Mouse (Mus musculus) urinary bladder, postnatal 14 days (tissue): ENCODE results near the gene Trub2.
"Not testable (repeated sequence)": the region's sequence is repeated elsewhere in the genome, so short reads cannot be mapped to it uniquely, and the experiment has no call there.

ENCODE experiments used
- DNase-seq: peaks from one replicate; pipeline ENCODE4 v3.0.0; 2021; ENCODE audit warnings: low spot score

The Trub2 gene

GRCm38 (mm10) chr2:29787937-29788681 lies at the start of gene Trub2:
Trub2 (minus strand) TSS chr2:29788502.
- DNase-seq = peak; percentile 82

GRCm38 (mm10) chr2:29835391-29835899 lies 47.1 kb upstream of the Trub2 start:
- DNase-seq = no peak

DNA sequence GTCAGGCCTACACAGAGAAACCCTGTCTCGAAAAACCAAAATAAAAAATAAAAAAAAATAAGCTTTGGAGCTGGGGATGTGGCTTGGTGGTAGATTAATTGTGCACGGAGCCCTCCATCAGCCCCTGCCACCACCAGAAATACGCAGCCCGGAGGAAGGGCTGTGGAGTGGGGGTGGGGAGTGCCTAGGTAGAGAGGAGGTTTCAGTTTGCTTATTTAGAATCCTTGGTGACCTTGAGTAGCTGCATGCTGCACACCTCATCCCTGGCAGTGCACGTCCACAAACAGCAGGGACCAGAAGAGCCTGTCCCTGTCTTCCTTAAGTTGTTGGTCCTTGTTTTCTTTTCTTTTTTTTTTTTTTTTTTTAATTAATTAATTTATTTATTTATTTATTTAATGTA lies 45.5 kb upstream of the Trub2 start:
- no peak for DNase-seq

DNA sequence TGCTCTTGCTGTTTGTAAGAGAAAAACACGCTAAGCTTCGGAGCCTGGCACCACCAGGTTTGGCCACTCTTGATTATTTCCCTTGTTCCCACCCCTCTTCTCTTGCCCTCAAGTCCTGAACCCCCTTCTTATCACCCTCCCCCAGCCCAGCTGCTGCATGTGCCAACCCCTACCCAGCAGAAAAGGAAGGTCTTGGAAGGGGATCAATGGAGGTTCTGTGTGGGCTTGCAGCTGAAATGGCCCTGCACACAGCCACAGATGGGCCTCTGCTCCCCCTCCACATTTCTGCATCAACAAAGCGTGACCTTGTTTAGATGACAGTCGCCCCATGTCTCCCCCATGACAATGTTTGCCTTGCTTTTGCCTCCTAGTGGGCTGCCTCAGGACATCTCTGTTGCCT lies 42.8 kb upstream of the Trub2 start:
- DNase-seq = no peak

GRCm38 (mm10) chr2:29827709-29828024 lies 39.4 kb upstream of the Trub2 start:
- no peak for DNase-seq

- DNase-seq = peak; percentile 96
These were observed 38.8 kb upstream of the Trub2 start for GRCm38 (mm10) chr2:29826926-29827708.

- no peak for DNase-seq
These were observed 38.1 kb upstream of the Trub2 start for GRCm38 (mm10) chr2:29826318-29826925.

DNA sequence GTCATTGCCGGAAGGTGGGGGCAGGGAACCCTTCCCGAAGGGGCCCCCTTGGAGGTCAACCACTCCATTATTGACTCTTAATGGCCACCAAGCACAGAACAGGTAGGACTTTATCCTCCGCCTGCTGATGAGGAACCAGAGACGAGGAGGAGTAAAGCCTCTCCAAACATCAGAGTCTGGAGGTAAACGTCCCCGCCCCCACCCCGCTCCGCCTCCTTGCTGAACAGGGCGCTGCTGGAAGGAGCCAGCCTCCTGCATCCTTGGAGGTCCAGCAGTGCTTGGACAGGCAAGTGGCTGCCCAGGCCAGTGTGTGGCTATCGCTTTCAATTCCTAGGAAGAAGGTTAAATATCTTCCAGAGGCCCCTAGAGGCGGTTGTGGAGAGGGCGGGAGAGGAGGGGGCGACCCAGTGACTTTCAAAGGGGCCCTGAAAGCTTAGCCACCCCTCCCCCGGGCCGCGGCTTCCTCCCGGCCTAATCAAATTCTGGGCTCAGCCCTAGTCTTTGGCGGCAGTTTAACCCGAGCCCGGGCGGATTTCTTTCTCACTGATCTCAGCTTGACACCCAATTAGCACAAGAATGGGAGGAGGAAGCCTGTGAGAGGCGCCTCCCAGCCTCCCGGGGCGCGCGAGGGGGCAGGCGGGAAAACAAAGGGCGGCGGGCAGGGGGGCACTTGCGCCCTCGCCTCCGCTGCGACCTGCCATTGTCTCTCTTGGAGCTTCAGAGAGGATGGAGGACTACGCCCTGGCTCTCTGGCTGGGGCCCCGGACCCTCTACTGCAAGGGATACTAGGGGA lies 31.9 kb upstream of the Trub2 start, which contains the start of gene Urm1:
TSS of gene Urm1 (plus strand) at position 51 of the 793 bp plus-strand sequence.
- DNase-seq = peak; percentile 65

GRCm38 (mm10) chr2:29819363-29819762 lies 31.1 kb upstream of the Trub2 start:
- no peak for DNase-seq

DNA sequence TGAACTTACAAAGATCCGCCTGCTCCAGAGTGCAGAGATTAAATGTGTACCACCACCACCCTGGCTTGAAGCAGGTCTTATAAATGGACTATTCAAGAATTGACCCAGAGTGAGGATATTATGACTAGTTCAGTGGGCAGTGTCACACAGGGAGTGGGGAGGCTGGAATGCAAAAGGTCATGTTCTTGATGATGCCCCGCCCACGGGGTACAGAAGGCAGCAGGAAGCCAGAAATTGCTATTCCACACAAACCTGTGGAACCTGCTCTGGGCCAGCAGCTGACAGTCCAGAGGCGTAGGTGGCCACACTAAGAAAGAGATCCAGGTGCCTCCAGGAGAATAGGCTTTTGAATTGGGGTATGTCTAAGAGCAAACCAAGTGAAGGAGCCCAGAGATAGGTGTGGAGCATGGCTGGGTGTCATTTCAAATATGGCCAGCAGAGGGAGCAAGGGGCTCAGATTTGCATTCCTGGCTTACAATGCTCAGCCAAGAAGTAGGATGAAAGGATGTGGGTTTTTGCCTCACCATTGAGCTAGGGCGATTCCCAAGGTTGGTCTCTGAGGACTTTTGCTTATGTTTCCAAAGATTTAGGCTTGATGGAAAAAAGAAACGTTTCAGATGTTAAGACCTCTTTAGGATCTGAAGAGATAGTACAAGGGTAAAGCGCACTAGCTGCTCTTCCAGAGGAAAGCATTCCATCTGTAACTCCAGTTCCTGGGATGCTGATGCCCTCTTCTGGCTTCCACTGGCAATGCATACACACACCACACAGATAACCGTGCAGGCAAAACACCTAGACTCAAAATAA lies 29.3 kb upstream of the Trub2 start:
- DNase-seq = peak; percentile 84

DNA sequence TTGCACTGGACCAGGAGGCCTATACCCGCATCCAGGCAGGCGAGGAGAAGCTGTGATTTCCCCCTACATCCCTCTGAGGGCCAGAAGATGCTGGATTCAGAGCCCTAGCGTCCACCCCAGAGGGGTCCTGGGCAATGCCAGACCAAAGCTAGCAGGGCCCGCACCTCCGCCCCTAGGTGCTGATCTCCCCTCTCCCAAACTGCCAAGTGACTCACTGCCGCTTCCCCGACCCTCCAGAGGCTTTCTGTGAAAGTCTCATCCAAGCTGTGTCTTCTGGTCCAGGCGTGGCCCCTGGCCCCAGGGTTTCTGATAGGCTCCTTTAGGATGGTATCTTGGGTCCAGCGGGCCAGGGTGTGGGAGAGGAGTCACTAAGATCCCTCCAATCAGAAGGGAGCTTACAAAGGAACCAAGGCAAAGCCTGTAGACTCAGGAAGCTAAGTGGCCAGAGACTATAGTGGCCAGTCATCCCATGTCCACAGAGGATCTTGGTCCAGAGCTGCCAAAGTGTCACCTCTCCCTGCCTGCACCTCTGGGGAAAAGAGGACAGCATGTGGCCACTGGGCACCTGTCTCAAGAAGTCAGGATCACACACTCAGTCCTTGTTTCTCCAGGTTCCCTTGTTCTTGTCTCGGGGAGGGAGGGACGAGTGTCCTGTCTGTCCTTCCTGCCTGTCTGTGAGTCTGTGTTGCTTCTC lies 27.5 kb upstream of the Trub2 start:
- DNase-seq = no peak

GRCm38 (mm10) chr2:29803400-29803831 lies 15.1 kb upstream of the Trub2 start:
- DNase-seq = peak; percentile 38

DNA sequence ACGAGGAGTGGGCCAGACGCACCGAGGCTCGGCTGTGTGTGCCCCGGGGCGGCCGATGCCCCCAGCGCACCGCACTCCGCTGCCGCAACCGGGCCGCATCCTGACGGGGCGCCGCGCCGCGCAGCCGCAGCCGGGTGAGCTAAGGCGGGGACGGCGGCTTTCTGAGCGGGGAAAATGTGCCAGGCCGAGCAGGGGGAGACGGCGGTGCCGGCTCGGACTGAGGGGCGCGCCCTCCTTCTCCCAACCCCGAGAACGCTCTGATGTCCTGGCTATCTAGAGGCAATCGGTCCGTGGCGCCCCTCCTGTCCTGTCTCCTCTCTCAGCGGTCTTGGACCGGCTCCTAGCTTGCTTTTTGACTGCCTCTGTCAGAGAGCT lies 14.5 kb upstream of the Trub2 start:
- DNase-seq = peak; percentile 21

DNA sequence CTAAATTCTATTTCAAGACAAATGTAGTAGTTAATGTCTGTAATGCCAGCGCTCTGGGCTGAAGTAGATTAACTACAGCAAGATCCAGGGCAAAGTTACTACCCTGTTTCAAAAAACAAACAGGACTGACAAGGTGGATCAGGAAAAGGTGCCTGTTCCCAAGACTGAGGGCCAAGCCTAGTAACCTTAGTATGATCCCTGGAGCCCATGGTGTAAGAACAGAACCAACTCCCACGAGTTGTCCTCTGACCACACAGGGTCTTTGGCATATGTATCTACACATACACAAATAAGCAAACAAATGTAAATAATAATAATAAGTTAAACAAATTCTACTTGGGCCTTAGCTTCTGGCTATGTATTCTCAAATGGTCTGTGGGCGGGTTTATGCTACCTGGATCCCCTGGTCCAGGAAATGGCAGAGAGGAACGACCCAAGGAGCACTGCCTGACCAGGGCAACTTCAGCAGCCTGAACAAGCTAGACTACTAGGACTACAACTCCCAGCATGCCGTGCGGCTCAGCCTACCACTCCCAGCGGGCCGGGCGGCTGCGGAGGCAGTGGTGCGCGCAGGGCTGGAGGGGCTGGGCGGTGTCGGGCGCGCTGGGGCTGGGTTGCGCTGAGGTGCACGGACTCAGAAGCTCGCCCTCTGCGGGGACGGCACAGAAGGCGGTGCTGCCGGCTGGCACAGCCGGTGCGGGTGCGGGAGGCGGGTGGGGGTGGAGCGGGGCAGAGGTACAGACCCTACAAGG lies 13.9 kb upstream of the Trub2 start, which contains the start of gene Slc27a4:
TSS of gene Slc27a4 (plus strand) at position 560 of the 752 bp plus-strand sequence.
- peak; percentile 97 for DNase-seq

- DNase-seq = no peak
These were observed 4.6 kb upstream of the Trub2 start for GRCm38 (mm10) chr2:29792772-29793487.

- peak; percentile 90 for DNase-seq
These were observed 991 bp downstream of the Trub2 start, which contains the start of gene Coq4 for GRCm38 (mm10) chr2:29787104-29787917. Coq4 (plus strand) TSS chr2:29787493.

GRCm38 (mm10) chr2:29784290-29784689 lies 4.0 kb downstream of the Trub2 start:
- no peak for DNase-seq

GRCm38 (mm10) chr2:29781256-29781655 lies 7.0 kb downstream of the Trub2 start:
- DNase-seq = not testable (repeated sequence)
